Mouse (Mus musculus) myocyte (in vitro differentiated cells): ENCODE measurements around the gene Ttc21a.

Experiments used
- CEBPB ChIP-seq: IDR thresholded peaks from 2 replicates; pipeline ENCODE4 v1.6.1; 2011; ENCODE audit warnings: mild to moderate bottlenecking, moderate library complexity; ENCODE audit not compliant: poor library complexity, insufficient read depth, severe bottlenecking
- E2F4 ChIP-seq: IDR thresholded peaks from one replicate; pipeline ENCODE4 v1.6.1; 2011; ENCODE audit warnings: mild to moderate bottlenecking, control low read depth, moderate library complexity; ENCODE audit not compliant: insufficient read depth
- MAX ChIP-seq: IDR thresholded peaks from one replicate; pipeline ENCODE4 v1.6.1; 2011; ENCODE audit warnings: low read depth, mild to moderate bottlenecking, control low read depth
- MYOG ChIP-seq, 3 experiments: IDR thresholded peaks; one replicate each; pipeline ENCODE4 v1.6.1; 2011; ENCODE audit warnings: control low read depth in 2 of 3, low read depth in 2 of 3, mild to moderate bottlenecking in 2 of 3; ENCODE audit not compliant: insufficient read length in 2 of 3, control insufficient read depth in 1 of 3, insufficient read depth in 1 of 3
- POLR2A ChIP-seq: IDR thresholded peaks from one replicate; pipeline ENCODE4 v1.6.1; 2011; ENCODE audit warnings: low read depth, mild to moderate bottlenecking, control low read depth, moderate library complexity; ENCODE audit not compliant: insufficient read length
- POLR2AphosphoS2 ChIP-seq: IDR thresholded peaks from one replicate; pipeline ENCODE4 v1.6.1; 2011; ENCODE audit warnings: low read depth, control low read depth; ENCODE audit not compliant: insufficient read length
- USF1 ChIP-seq: IDR thresholded peaks from one replicate; pipeline ENCODE4 v1.6.1; 2011; ENCODE audit warnings: low read depth, mild to moderate bottlenecking, control low read depth, moderate library complexity

DNA sequence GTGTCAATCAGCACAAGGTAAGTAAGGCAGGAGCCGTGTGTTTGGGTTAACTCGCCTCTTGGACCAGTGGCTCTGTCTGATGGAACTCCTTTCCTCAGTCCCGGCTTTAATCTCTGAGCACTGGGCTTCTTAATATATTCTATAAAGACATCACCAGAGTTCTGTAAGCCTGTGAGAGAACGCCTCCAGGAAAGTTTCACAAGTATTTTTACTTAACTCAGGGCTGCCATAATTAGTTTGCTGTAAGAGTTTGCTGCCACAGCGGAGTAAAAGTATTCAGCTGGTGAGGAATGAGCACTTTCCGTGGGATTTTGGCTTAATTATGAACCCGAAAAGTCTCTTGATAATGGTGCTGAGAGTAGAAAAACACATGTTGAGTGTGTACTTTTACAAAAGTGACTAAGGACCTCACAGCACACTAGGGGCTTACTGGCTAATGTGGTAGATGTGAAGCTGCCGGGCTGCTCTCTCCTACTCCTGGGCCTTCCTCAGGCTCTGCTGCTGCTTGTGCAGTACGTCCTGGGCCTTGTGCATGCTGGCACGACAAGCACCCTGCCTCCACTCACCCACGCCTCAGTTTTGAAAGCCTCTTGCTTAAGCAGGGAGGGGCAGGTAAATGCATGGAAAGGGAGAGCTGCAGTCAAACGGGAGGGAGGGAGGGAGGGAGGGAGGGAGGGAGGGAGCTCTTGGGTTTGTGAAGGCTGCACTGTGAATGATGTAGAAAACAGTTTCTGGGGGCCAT is 34.8 kb upstream of the Ttc21a start:
- no peak for TF ChIP-seq MAX
- no peak for TF ChIP-seq E2F4
- TF ChIP-seq CEBPB, result no peak
- TF ChIP-seq POLR2A, result no peak
- TF ChIP-seq POLR2AphosphoS2, result no peak
- TF ChIP-seq MYOG (IDR thresholded peaks at IDR 0.05; ENCODE audit: control insufficient read depth in 1 of 3, insufficient read depth in 1 of 3, insufficient read length in 2 of 3, low read depth in 2 of 3), result no peak
- TF ChIP-seq USF1, result no peak
